Mouse (Mus musculus) layer of hippocampus, adult 2 months (tissue): Measurements from ENCODE around the gene Omt2b. TPM values are rescaled to one million over a fixed set of nuclear protein-coding genes. Genes with fewer than 3 reads are reported as not detected.
A peak's percentile ranks its signal among the peaks of the same experiment; 100 is the strongest.
"Not testable (repeated sequence)": the region's sequence is repeated elsewhere in the genome, so short reads cannot be mapped to it uniquely, and the experiment has no call there.

Experiments
- DNase-seq, 2 experiments: peaks; one replicate each; pipeline ENCODE4 v3.0.0; 2022; ENCODE audit warnings: low spot score in 2 of 2
- H3K27ac ChIP-seq: fragments of 200-600 bp; 2 replicates; pipeline ENCODE4 v1.8.1; 2022
- H3K4me3 ChIP-seq: fragments of 200-600 bp; 2 replicates; pipeline ENCODE4 v1.8.1; 2022; ENCODE audit warnings: mild to moderate bottlenecking
- CTCF ChIP-seq: fragments of 200-600 bp; conservative IDR thresholded peaks from 2 replicates; pipeline ENCODE4 v1.8.1; 2022; ENCODE audit warnings: antibody characterized with exemption, mild to moderate bottlenecking, moderate library complexity
- total RNA-seq, 2 experiments: library from RNA; stranded (reverse); gene quantifications; 2 replicates each; pipeline ENCODE4 v1.2.3; 2021

Omt2b gene
- total RNA-seq, 2 experiments from 2014 or later: not detected

- H3K27ac ChIP-seq: no peak overlapping the region
- no peak overlapping the region for H3K4me3 ChIP-seq
- DNase-seq: no peak
- no peak for TF ChIP-seq CTCF
Observed at GRCm38 (mm10) chr9:78365850-78366544, 38.6 kb downstream of the Omt2b start.

GRCm38 (mm10) chr9:78367959-78368358, 40.6 kb downstream of the Omt2b start, which contains the start of gene Dppa5a:
Dppa5a (minus strand) TSS chr9:78368177.
- H3K27ac ChIP-seq, H3K4me3 ChIP-seq, DNase-seq: not testable (repeated sequence)

GRCm38 (mm10) chr9:78368671-78369293, 41.4 kb downstream of the Omt2b start:
- TF ChIP-seq CTCF: no peak
- Histone ChIP-seq H3K27ac (no peak overlapping the region), H3K4me3 (no peak overlapping the region)
- DNase-seq: no peak

- H3K27ac ChIP-seq: no peak overlapping the region
- DNase-seq: no peak
- H3K4me3 ChIP-seq: no peak overlapping the region
- no peak for TF ChIP-seq CTCF
Observed at GRCm38 (mm10) chr9:78369349-78369748, 42.0 kb downstream of the Omt2b start.

GRCm38 (mm10) chr9:78369786-78370185, 42.4 kb downstream of the Omt2b start:
- H3K27ac ChIP-seq: no peak overlapping the region
- no peak for DNase-seq
- no peak for TF ChIP-seq CTCF
- no peak overlapping the region for H3K4me3 ChIP-seq

- H3K27ac ChIP-seq: no peak overlapping the region
- no peak for DNase-seq
- H3K4me3 ChIP-seq: no peak overlapping the region
- no peak for TF ChIP-seq CTCF
Observed at GRCm38 (mm10) chr9:78371441-78371840, 44.1 kb downstream of the Omt2b start.

GRCm38 (mm10) chr9:78372827-78373504, 45.6 kb downstream of the Omt2b start:
- no peak overlapping the region for H3K4me3 ChIP-seq
- no peak for DNase-seq
- no peak for TF ChIP-seq CTCF
- H3K27ac ChIP-seq: no peak overlapping the region

GRCm38 (mm10) chr9:78374397-78374796, 47.0 kb downstream of the Omt2b start:
- Histone ChIP-seq H3K27ac (no peak overlapping the region), H3K4me3 (no peak overlapping the region)
- DNase-seq: no peak
- TF ChIP-seq CTCF: no peak

- no peak overlapping the region for H3K4me3 ChIP-seq
- no peak for DNase-seq
- TF ChIP-seq CTCF: no peak
- H3K27ac ChIP-seq: no peak overlapping the region
Observed at GRCm38 (mm10) chr9:78374885-78375389, 47.5 kb downstream of the Omt2b start.

- Histone ChIP-seq H3K4me3 (no peak overlapping the region), H3K27ac (no peak overlapping the region)
- no peak for DNase-seq
- TF ChIP-seq CTCF: no peak
Observed at GRCm38 (mm10) chr9:78375486-78375885, 48.1 kb downstream of the Omt2b start.

GRCm38 (mm10) chr9:78377546-78377945, 50.2 kb downstream of the Omt2b start:
- DNase-seq: no peak
- TF ChIP-seq CTCF: no peak
- no peak overlapping the region for H3K27ac ChIP-seq
- no peak overlapping the region for H3K4me3 ChIP-seq

- no peak within 1 kb of the TSS for H3K27ac ChIP-seq
- no peak for TF ChIP-seq CTCF
- peak; percentile 13 to 17 for DNase-seq
- peak within 1 kb of the TSS; percentile 26 for H3K4me3 ChIP-seq
Observed at GRCm38 (mm10) chr9:78378113-78378785, 50.9 kb downstream of the Omt2b start, which contains the start of gene Ooep. Ooep (minus strand) TSS chr9:78378725.

Other genes with a start within 250 kb of the Omt2b start
- gene Fbxo9, start 218.5 kb upstream of the Omt2b start, total RNA-seq: 10 to 100 TPM; 86.6 to 86.7 TPM
- gene Ick, start 218.4 kb upstream of the Omt2b start, total RNA-seq: 10 to 100 TPM; 18.3 to 20.6 TPM
- 10 to 100 TPM; 48.4 to 50.1 TPM for gene Gsta4, start 144.8 kb upstream of the Omt2b start, total RNA-seq
- gene Gsta1, start 96.9 kb upstream of the Omt2b start, total RNA-seq: not detected
- not detected for gene Gm3776, start 70.5 kb upstream of the Omt2b start, total RNA-seq
- gene Gm10639, start 37.7 kb upstream of the Omt2b start, total RNA-seq: not detected
- not detected for gene Omt2a, start 12.8 kb upstream of the Omt2b start, total RNA-seq
- not detected for gene Gsta2, start 28.2 kb downstream of the Omt2b start, total RNA-seq
- gene Dppa5a, start 40.6 kb downstream of the Omt2b start, total RNA-seq: not detected
- under 1 TPM in 1 of 2 experiments, not detected in 1; 0.17 TPM for gene Ooep, start 51.1 kb downstream of the Omt2b start, total RNA-seq
- gene Ddx43, start 68.2 kb downstream of the Omt2b start, total RNA-seq: not detected
- under 1 TPM; 0.79 to 0.92 TPM for gene Cgas, start 115.6 kb downstream of the Omt2b start, total RNA-seq
- gene Mto1, start 120.6 kb downstream of the Omt2b start, total RNA-seq: 10 to 100 TPM; 25.1 to 25.8 TPM
- 1 to 10 TPM; 1.3 to 1.5 TPM for gene Gm17324, start 121.2 kb downstream of the Omt2b start, total RNA-seq
- gene Eef1a1, start 161.6 kb downstream of the Omt2b start, total RNA-seq: 1,000 to 10,000 TPM; 3,119 to 3,317 TPM